Mouse (Mus musculus) Patski (cell line): Measurements from ENCODE around the gene Hist1h1a. TPM values are rescaled to one million over a fixed set of nuclear protein-coding genes. Genes with fewer than 3 reads are reported as not detected.
A peak's percentile ranks its signal among the peaks of the same experiment; 100 is the strongest.
"Not testable (repeated sequence)": the region's sequence is repeated elsewhere in the genome, so short reads cannot be mapped to it uniquely, and the experiment has no call there.

Experiments
- ATAC-seq: fragments of 100-300 bp; one replicate; pipeline ENCODE4 v1.8.0; 2021
- CTCF ChIA-PET: fragments of 350-600 bp; sonication (Branson Sonifier 250); formaldehyde crosslinking; loops from one replicate; lab custom pipeline; 2022; ENCODE audit warnings: inconsistent platforms; lab: Charles Lee
- POLR2A ChIA-PET: fragments of 350-600 bp; sonication (Branson Sonifier 250); formaldehyde crosslinking; loops from one replicate; lab custom pipeline; 2022; ENCODE audit warnings: antibody characterized with exemption, inconsistent platforms; lab: Charles Lee
- DNase-seq: peaks from one replicate; pipeline ENCODE4 v3.0.0-alpha.2; 2011; ENCODE audit warnings: low read depth, low spot score
- H3K27me3 ChIP-seq: fragments of 371-371 bp; one replicate; pipeline ENCODE4 v1.5.1; 2021
- CTCF ChIP-seq: fragments of 100-300 bp; IDR thresholded peaks from one replicate; pipeline ENCODE4 v1.5.1; 2021
- in situ Hi-C: fragments of 300-500 bp; cut with MboI; formaldehyde crosslinking; loops from 3 replicates; pipeline ENCODE4 v1.11.1; 2018; ENCODE audit warnings: low pct_unique_long_range_greater_than_20kb, mixed read lengths
- polyA plus RNA-seq: library from polyadenylated mRNA; unstranded; gene quantifications from one replicate; pipeline ENCODE4 v1.2.3, GENCODE M21; 2021

Gene Hist1h1a
- polyA plus RNA-seq, 1 experiment from 2014 or later, result 1.2 TPM

GRCm38 (mm10) chr13:23755000-23755399 lies 8.5 kb upstream of the Hist1h1a start:
- ChIA-PET POLR2A (interaction anchor here (0.6 kb wide), 1 partner anchor 567 kb away, joined by 3 read pairs; no protein-coding TSS in a partner anchor), CTCF (no interaction called here)
- H3K27me3 ChIP-seq, result no peaks in the 10 kb centered on the region
- no peak for ATAC-seq
- DNase-seq, result no peak
- no peak for TF ChIP-seq CTCF
- in situ Hi-C loops, result loop anchor here (25.0 kb wide), 1 partner anchor 1968 kb away; the partner anchor contains the start of genes Hist1h1b, Hist1h2an, Hist1h2bp and Hist1h3i

GRCm38 (mm10) chr13:23756790-23757189 lies 6.7 kb upstream of the Hist1h1a start, which contains the start of gene Hist1h4b:
TSS of gene Hist1h4b (plus strand) at chr13:23757013.
- DNase-seq (no peak), ATAC-seq (peak; percentile 50)
- CTCF ChIA-PET, result no interaction called here
- POLR2A ChIA-PET, result interaction anchor here (0.5 to 1.0 kb wide), 2 partner anchors 15 to 17 kb away, joined by 3 to 4 read pairs; no protein-coding TSS in a partner anchor
- in situ Hi-C loops, result loop anchor here (25.0 kb wide), 1 partner anchor 1969 kb away; the partner anchor contains the start of genes Hist1h1b, Hist1h2an, Hist1h2bp and Hist1h3i
- H3K27me3 ChIP-seq, result no peaks in the 10 kb centered on the region
- TF ChIP-seq CTCF, result no peak

GRCm38 (mm10) chr13:23757211-23757773 lies 6.2 kb upstream of the Hist1h1a start:
- no peak for TF ChIP-seq CTCF
- no peaks in the 10 kb centered on the region for H3K27me3 ChIP-seq
- POLR2A ChIA-PET, result interaction anchor here (0.5 to 1.0 kb wide), 2 partner anchors 15 to 18 kb away, joined by 3 to 4 read pairs; no protein-coding TSS in a partner anchor
- in situ Hi-C loops, result loop anchor here (25.0 kb wide), 1 partner anchor 1970 kb away; the partner anchor contains the start of genes Hist1h1b, Hist1h2an, Hist1h2bp and Hist1h3i
- no peak for ATAC-seq
- DNase-seq, result no peak
- CTCF ChIA-PET, result no interaction called here

GRCm38 (mm10) chr13:23757921-23758320 lies 5.5 kb upstream of the Hist1h1a start:
- H3K27me3 ChIP-seq, result no peaks in the 10 kb centered on the region
- TF ChIP-seq CTCF, result no peak
- in situ Hi-C loops, result loop anchor here (25.0 kb wide), 1 partner anchor 1971 kb away; the partner anchor contains the start of genes Hist1h1b, Hist1h2an, Hist1h2bp and Hist1h3i
- CTCF ChIA-PET, result no interaction called here
- POLR2A ChIA-PET, result no interaction called here
- ATAC-seq, result no peak
- no peak for DNase-seq

GRCm38 (mm10) chr13:23759251-23759771 lies 4.2 kb upstream of the Hist1h1a start:
- H3K27me3 ChIP-seq, result no peaks in the 10 kb centered on the region
- POLR2A ChIA-PET, result interaction anchor here (1.4 kb wide), 1 partner anchor 61 kb away, joined by 4 read pairs; the partner anchor contains the start of gene Hist1h4c
- in situ Hi-C loops, result loop anchor here (25.0 kb wide), 1 partner anchor 1972 kb away; the partner anchor contains the start of genes Hist1h1b, Hist1h2an, Hist1h2bp and Hist1h3i
- CTCF ChIA-PET, result interaction anchor here (1.5 kb wide), 1 partner anchor 23 kb away, joined by 3 read pairs; no protein-coding TSS in a partner anchor
- no peak for TF ChIP-seq CTCF
- DNase-seq (no peak), ATAC-seq (no peak)

- in situ Hi-C loops, result loop anchor here (25.0 kb wide), 1 partner anchor 1973 kb away; the partner anchor contains the start of genes Hist1h1b, Hist1h2an, Hist1h2bp and Hist1h3i
These were observed 3.6 kb upstream of the Hist1h1a start for GRCm38 (mm10) chr13:23759916-23760239.

GRCm38 (mm10) chr13:23760240-23760971 lies 3.1 kb upstream of the Hist1h1a start:
- ChIA-PET CTCF (interaction anchor here (0.9 to 1.5 kb wide), 2 partner anchors 13 to 24 kb away, joined by 3 read pairs; partner anchors contain the start of gene Hist1h2bb), POLR2A (no interaction called here)
- TF ChIP-seq CTCF, result no peak
- DNase-seq (no peak), ATAC-seq (no peak)
- no peaks in the 10 kb centered on the region for H3K27me3 ChIP-seq
- in situ Hi-C loops, result loop anchor here (25.0 kb wide), 1 partner anchor 1973 kb away; the partner anchor contains the start of genes Hist1h1b, Hist1h2an, Hist1h2bp and Hist1h3i

More at GRCm38 (mm10) chr13:23759916-23760239, 3.6 kb upstream of the Hist1h1a start:
- no peak for DNase-seq
- H3K27me3 ChIP-seq, result no peaks in the 10 kb centered on the region
- ATAC-seq, result no peak
- POLR2A ChIA-PET, result interaction anchor here (1.4 kb wide), 1 partner anchor 61 kb away, joined by 4 read pairs; the partner anchor contains the start of gene Hist1h4c
- CTCF ChIA-PET, result interaction anchor here (0.9 to 1.5 kb wide), 2 partner anchors 13 to 23 kb away, joined by 3 read pairs; partner anchors contain the start of gene Hist1h2bb
- no peak for TF ChIP-seq CTCF

GRCm38 (mm10) chr13:23760972-23761864 lies 2.2 kb upstream of the Hist1h1a start, which contains the start of gene Hist1h4a:
TSS of gene Hist1h4a (minus strand) at chr13:23761230.
- POLR2A ChIA-PET, result interaction anchor here (0.7 kb wide), 1 partner anchor 10 kb away, joined by 3 read pairs; the partner anchor contains the start of gene Hist1h3b
- H3K27me3 ChIP-seq, result no peaks in the 10 kb centered on the region
- DNase-seq, result peak; percentile 94
- TF ChIP-seq CTCF, result no peak
- peak; percentile 32 for ATAC-seq
- in situ Hi-C loops, result loop anchor here (25.0 kb wide), 1 partner anchor 1974 kb away; the partner anchor contains the start of genes Hist1h1b, Hist1h2an, Hist1h2bp and Hist1h3i
- CTCF ChIA-PET, result no interaction called here

GRCm38 (mm10) chr13:23761871-23762821 lies 1.3 kb upstream of the Hist1h1a start, which contains the start of gene Hist1h3a:
TSS of gene Hist1h3a (minus strand) at chr13:23762386.
- DNase-seq (peak; percentile 95), ATAC-seq (peak; percentile 63)
- in situ Hi-C loops, result loop anchor here (25.0 kb wide), 1 partner anchor 1975 kb away; the partner anchor contains the start of genes Hist1h1b, Hist1h2an, Hist1h2bp and Hist1h3i
- ChIA-PET CTCF (interaction anchor here (1.2 kb wide), 1 partner anchor 8 kb away, joined by 4 read pairs; no protein-coding TSS in a partner anchor), POLR2A (interaction anchor here (1.7 kb wide), 1 partner anchor 21 kb away, joined by 4 read pairs; no protein-coding TSS in a partner anchor)
- not testable (repeated sequence) for H3K27me3 ChIP-seq
